Mouse (Mus musculus) bone marrow macrophage, adult 2 months (primary cell): ENCODE results near the gene Spata2l.

Source experiments
- CTCF ChIP-seq: IDR thresholded peaks from 2 replicates; pipeline ENCODE4 v1.5.1; 2012; ENCODE audit warnings: low read depth, mild to moderate bottlenecking, low read length, moderate library complexity
- POLR2A ChIP-seq: IDR thresholded peaks from 2 replicates; pipeline ENCODE4 v1.6.1; 2012; ENCODE audit warnings: mild to moderate bottlenecking, low read depth, low read length, borderline replicate concordance

- TF ChIP-seq CTCF (no peak), POLR2A (no peak)
These were observed 47.2 kb downstream of the Spata2l start for GRCm38 (mm10) chr8:123188841-123189240.
